Mouse (Mus musculus): ENCODE data around the gene Pias4.

The Pias4 gene

DNA sequence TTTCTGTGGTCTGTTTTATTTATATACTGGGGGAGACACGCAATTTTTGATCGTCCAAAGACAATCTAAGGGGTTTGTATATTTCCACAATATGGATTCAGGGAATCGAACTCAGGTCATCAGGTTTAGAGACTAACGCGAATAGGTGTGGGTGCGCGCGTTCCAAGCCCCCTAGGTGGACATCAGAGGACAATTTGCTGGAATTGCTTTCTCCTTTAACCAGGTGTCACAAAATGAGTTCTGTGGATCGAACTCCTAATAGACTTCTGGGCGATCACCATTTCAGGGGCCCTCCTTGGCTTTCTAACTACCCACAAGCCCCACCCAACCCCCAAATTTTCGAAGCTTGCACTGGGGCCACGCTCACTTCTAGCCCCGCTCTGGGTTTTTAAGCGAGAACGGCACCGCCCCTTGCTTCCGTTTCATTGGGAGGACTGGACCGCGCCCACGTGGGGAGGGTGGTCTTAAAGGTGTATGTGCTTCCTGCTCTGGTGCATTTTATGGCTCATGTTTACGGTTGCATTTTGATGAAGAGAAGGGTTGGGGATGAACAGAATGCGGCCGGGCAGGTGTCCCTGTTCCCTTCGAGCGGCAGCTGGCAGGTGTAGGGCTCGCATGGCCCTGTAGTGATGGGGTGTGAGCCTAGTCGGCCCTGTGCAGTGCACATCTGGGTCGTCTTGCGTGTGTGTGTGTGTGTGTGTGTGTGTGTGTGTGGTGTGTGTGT is 960 bp upstream of the Pias4 start:
- DNase-seq = peak; percentile 87

DNA sequence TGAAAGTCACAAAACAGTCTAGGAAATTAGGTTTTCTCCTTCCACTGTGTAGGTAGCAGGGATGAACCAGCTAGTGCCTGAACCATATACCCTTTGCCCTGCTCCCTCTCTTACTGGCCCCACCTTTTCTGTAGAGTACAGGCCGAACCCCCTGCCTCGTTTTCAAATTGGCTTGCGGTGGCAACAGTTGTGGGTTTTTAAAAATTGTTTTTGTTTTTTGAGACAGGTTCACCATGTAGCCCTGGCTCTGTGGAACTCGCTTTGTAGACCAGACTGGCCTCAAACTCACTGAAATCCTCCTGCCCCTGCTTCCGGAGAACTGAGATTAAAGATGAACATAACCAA is 336 bp upstream of the Pias4 start:
- DNase-seq = no peak

DNA sequence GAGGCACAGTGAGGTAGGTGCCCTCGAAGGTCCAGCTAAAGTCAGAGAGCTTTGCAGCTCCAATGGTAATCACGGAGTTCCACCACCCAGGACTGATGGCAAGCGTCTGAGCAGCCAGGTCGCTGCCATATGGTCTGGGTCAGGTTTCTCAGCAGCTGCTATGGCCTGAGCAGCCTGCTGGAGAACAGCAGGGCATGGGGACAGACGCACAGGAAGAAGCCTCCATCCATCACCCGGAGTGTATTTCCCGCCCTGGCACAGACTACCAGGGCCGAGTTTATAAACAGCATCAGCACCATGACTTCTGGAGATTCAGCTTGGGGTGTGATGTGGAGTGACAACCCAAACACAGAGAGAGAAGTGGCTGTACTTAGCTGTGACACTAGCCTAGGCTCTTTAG is 2.6 kb downstream of the Pias4 start:
- no peak for DNase-seq

DNA sequence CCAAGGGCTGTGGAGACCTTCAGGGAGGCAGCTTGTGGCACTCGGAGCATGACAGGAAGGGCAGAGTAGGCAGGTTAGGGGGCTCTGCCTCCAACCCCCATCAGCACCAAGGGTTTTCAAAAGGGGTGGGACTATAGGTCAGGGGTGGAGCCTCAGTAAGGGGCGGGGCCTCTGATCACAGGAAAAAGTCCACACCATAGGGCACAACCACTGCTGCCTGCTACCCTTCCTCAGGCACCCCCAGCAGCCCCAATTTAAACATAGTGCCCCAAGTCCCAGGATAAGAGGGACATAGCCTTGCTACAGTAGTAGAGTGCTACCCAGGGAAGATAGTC is 5.4 kb downstream of the Pias4 start:
- no peak for DNase-seq

DNA sequence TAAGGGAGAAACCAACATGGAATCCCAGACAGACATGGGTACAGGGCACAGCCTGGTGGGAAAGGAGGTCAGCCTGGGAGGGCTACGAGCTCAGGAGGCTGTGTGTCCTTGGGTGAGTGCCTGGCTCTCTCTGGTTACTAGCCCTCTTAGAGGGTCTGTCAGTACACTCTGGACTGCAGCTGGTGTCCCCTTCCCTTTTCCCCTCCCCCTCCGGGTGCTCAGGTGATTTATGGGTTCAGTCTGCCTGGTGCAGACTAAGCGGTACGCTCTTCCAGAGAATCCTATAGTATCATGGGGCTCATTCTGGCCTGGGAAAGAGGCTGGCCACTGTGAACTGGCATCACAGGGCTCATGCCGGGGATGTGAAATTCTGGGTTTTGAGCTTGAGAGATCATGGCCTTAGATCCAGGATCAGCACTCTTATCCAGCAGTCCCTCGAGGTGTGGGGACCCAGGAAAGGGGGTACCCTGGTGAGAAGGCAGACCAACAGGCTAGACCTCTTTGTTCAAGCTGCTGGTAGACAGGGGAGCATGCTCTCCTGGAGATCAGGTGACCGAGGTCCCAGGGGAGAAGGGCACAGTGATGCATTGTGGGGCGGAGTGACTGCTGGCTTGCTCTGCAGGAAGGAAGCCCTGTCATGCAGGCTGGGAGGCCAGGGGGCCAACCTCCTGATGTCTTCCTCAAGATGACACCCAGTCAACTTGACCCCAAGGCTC is 6.0 kb downstream of the Pias4 start:
- no peak for DNase-seq

DNA sequence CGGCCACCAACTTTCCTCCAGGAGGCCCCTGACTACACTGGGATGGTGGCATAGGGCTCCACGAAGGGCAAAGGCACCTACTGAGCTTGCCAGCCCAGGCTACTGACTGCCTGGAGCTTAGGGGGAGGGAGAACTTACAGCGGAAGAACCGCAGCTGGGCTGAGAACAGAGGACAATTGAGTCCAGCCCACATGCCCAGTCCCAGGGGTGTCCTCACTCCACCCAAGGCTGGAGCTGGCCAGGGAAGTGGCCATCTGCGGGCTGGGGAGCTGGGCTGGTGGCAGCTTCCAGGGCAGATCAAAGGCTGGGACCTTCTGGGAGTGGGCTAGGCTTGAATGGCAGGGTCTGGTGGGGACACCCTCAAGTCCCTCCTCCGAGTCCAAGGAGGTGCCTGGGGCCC is 13.0 kb downstream of the Pias4 start:
- no peak for DNase-seq

DNA sequence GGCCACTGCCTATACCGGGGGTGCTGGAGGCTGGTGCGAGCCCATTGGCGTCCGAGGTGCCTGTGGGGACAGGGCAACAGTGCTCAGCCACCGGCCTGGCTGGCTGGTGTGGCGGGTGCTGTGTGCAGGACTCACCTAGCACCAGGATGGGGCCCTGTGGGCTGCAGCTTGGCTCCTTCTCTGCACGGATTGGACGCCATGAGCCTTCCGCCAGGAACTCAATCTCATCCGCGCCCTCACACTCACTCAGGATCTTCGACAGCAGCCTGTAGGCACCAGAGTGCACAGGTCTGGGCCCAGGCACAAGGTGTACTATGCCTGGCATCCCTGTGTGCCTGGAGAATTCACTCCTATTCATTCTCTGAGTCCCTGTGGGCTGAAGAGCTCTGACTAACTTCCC is 13.4 kb downstream of the Pias4 start:
- no peak for DNase-seq

DNA sequence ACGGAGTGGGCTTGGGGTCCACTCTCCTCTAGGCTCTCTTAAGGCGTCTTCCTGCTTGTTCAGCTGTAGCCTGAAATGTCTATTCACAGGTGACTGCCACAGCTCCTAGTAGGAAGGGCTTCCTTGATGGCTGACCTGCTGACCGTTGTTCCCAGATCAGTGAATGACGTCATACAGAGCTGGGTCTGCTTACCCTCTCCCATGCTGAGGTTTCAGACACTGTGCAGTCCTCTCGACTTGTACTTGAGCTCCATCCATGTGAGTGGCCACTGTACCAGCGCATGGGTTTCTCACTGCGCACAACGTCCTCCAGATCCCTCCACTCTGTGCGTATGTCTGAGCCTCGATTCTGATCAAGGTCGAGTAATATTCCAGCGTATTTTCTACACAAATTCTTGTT is 15.1 kb downstream of the Pias4 start:
- DNase-seq = no peak

DNA sequence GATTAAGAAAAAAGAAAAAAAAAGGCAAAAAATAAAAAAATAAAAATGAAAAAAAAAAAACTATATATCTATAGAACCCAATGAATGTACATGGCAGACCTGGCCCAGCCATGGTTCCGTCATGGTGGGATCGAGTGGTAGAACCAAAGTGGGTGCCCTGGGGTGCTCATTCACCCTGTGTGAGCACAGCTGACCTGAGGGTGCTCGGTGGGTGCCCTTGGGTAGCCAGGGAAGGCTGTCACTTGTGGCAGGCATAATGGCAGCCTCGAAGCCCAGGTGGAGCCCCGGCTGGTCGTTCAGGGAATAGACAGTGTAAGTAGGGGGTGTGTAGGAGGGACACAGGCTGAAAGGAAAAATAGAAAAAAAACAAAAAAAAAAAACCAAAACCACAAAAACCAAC is 16.5 kb downstream of the Pias4 start:
- DNase-seq = no peak

DNA sequence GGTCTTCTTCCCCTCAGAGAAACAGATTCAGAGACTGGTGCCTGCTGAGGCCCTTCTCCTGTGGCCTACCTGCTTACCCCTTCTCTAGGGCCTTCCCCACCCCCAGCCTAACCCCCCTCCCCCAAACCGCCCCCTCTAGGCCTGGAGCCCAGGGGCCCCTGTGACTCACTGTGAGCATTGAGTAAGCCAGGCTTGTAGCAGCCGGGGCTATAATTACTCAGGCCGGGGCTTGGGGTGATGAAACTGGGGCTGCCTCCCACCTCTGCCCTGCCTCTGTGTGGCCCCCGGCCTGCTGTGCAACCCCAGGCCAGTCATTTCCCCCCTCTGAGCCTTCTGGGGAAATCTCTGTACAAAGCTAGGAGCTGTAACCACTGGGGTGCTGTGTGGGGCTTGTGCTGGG is 21.4 kb downstream of the Pias4 start:
- DNase-seq = no peak

DNA sequence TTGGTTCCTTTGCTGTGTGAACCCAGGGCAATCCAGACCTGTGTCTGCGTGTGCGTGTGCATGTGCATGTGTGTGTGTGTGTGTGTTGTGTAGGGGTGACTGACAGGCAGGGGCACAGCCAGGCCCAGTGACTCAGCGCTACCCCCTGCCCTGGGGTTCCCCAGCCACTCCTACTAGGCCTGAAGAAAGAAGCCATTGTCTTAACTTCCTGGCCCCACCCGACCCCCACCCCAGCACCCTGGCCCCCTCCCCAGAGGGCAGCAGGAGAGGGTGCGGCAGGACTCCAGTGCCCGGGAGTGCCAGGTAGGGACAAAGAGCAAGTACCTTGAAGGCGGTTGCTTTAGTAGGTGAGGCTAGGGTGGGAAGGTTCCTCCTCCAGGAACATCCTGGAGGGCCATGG is 21.9 kb downstream of the Pias4 start:
- DNase-seq = no peak

DNA sequence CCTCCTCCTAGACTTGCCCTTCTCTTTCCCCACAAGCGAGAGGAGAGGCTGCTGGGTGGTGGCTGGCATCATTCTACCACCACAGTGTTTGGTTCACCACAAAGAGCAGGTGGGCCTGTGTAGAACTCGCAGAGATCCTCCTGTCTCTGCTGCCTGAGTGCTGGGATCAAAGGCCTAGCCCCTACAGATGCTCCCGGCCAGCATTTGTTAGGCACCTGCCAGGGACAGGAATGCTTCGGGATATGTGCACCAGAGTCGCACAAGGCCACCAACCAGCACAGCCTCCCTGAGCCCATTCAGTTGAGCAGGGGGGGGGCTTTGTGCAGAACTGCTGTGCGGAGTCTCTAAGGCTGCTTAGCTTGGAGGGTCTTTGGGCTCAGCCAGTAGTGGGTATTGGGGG is 22.4 kb downstream of the Pias4 start:
- DNase-seq = no peak

DNA sequence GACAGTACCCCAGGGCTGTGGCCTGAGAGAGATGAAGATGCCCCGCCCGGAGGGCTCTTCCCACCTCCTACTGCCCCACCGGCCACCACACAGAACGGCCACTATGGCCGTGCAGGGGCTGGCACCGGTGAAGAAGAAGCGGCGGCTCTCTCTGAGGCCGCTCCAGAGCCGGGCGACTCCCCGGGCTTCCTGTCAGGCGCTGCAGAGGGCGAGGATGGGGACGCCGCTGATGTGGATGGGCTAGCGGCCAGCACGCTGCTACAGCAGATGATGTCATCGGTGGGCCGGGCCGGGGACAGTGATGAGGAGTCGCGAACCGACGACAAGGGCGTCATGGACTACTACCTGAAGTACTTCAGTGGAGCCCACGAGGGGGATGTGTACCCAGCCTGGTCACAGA is 23.1 kb downstream of the Pias4 start:
- DNase-seq = no peak

DNA sequence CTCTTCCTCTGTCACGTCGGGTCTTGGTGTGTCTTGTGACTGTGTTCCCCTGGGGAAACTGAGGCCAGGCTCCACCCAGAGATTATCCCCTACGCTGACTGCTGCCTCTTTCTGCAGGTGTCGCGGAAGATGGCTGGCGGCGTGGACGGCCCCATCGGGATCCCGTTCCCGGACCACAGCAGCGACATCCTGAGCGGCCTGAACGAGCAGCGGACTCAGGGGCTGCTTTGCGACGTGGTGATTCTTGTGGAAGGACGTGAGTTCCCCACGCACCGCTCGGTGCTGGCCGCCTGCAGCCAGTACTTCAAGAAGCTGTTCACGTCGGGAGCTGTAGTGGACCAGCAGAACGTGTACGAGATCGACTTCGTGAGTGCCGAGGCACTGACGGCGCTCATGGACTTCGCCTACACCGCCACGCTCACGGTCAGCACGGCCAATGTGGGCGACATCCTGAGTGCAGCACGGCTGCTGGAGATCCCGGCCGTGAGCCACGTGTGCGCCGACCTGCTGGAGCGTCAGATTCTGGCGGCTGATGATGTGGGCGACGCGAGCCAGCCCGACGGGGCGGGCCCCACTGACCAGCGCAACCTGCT is 23.8 kb downstream of the Pias4 start:
- DNase-seq = no peak

DNA sequence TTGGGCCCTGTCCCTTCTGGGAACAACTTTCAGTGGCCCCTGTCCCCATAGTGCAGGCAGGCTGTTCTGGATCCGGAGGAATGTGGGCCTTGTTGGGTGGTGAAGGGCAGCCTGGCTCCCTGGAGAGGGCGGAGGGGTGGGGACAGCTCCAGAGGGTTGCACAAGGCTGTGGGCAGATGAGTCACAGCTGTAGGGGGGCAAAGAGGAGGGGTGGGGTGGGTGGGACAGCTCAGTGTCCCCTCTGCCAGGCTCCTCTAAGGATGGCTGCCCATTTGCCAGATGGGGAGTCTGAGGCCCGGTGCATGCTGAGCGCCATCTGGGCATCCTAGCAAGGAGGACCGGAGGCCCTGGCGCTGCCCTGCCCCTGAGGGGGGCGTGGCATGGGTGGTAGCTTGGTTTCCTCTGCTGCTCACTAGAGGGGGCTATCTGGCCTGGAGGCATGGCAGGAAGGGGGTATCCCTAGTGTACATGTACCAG is 24.5 kb downstream of the Pias4 start:
- no peak for DNase-seq

DNA sequence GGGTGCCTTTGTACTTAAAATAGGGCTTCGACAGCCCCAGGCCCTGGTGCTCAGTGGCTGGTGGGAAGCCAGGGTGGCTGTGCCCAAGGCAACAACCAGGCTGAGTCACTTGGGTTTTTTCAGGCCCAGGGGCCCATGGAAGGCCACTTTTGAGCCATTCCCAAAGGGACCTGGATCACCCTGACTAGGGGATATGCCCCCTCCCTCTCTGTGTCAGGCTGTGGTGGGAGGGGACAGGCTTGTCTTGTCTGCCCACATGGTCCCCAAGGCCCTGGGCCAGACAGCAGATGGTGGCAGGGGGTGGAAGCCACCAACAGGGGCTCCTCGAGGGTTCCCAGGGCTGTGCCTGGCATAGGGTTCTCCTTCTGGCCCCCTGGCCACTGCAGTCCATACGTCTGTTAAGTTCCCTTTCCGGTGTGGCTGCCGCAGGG is 25.2 kb downstream of the Pias4 start:
- no peak for DNase-seq

DNA sequence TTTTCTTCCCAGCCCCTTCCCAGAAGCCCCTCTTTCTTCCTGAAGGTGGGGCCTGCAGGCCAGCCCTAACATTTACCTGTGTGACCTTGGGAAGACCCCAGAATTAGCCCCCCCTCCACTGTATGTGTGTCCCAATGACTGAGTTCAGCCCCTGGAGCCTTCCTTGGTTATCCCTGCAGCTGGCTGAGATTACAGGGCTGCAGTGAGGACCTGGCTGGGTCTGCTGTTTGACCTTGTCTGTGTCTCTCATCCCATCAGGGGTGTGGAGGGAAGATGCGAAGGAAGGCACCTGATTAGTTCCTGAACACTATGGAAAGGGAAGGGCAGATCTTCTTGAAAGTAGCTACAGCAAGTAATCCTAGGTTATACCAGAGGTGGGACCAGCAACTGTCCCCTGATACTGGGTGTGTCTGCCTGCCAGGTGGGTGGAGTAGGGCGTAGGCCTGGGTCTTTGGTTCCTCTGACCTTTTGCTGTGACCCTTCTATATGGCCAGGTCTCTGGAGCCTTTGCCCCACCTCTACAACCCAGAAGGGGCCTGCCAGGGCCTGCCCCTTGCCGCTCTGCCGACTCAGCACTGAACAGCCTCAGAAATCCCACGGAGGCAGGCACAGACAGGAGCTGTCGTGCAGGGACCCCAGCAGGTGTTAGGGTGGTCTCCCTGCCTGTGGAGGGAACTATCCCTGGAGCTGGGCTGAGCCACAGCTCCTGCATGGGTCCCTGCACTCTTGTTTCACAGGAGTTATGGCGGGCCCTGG is 26.1 kb downstream of the Pias4 start:
- no peak for DNase-seq

DNA sequence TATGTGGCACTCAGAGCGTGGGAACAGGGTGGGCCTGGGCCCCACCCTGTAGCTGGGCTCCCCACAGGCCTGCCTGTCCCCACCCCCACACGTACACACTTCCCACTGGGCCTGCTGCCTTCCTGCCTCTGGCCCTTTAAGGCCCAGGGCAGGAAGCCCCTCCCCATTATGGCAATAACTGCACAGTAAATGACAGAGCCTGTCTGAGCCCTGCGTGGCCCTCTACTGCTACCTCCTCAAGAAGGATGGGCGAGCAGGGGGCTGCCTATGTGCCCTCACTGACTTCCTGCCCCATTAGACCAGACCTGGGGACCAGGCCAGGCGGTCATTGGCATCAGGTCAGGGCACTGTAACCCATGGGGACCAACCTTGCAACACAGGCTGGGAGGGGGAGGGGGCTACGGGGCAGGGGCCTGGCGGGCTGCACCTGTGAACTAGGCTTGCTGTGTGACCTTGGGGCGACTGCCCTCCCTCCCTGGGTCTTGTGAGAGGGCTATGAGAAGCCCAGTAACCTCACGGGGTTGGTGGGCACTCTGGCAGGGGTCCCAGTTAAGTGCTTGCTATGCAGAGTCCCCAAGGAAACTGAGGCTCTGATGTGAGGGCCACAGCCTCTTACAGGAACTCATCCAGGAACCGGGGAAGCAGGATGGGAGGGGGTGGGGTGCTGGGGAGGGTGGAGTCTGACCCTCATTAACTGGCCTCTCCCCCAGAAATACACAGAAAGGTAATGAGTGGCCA is 26.8 kb downstream of the Pias4 start:
- DNase-seq = no peak

DNA sequence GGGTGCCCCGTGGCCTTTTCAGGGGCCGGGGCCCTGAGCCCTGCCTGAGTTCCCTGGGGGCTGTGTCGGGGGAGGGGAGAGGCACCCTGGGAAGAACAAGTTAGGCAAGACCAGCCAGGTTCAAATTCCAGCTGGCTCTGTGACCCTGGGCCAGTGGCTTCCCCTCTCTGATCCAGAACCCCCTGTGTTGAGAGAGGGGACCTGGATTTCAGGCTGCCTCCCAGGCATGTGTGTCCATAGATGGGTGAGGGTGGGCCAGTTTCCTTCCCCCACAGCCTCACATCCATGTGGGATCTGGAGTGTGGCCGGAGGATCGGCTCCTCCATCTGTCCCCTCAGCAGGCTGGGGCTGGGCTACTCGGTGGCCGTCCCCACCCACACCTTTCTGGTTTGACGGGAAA is 27.7 kb downstream of the Pias4 start:
- no peak for DNase-seq

DNA sequence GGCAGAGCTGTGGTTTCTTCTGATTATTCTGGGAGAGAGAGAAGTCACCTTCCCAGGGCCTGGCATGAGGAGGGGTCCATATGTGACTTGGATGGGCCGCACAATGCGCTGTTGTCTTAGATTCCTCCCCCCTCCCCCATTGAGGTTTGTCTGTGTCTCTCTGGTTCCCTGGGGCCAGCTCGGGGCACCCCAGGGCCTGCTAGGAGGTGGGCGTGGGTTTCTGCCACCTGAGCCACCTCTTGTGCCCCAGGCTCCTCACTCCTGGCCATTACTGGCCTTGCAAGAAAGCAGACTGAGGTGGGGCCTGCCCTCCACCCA is 28.2 kb downstream of the Pias4 start:
- no peak for DNase-seq

DNA sequence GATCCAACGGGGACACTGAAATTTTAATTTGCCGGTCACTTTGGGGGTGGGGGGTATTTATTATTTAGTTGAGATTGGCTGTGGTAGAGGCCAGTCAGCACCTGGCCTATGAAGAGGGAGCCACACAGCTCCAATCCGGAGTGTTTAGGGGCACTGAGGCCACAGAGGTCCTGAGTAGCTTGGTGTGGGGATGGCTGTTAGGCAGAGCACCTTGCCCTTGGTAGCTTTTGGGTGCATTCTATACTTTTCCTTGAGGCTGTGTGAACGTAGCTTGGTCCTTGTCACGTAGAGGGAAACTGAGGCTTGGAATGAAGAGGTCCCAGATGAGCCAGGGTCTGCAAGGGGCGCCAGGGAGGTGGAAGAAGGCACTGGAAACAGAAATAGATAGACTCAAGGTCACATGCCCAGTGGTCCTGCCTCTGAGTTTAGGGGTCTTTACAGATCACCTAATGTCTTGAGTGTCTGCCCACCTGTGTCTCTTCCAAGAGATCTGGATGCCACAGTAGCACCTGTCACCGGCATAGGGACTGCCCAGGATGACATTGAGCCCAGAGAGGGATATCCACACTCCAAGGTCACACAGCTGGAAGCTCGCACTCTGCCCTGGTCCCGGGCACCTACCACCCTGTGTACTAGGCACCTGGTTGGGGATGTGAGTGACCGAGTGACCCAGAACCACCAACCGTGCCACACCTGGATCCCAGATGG is 28.7 kb downstream of the Pias4 start:
- DNase-seq = no peak

DNA sequence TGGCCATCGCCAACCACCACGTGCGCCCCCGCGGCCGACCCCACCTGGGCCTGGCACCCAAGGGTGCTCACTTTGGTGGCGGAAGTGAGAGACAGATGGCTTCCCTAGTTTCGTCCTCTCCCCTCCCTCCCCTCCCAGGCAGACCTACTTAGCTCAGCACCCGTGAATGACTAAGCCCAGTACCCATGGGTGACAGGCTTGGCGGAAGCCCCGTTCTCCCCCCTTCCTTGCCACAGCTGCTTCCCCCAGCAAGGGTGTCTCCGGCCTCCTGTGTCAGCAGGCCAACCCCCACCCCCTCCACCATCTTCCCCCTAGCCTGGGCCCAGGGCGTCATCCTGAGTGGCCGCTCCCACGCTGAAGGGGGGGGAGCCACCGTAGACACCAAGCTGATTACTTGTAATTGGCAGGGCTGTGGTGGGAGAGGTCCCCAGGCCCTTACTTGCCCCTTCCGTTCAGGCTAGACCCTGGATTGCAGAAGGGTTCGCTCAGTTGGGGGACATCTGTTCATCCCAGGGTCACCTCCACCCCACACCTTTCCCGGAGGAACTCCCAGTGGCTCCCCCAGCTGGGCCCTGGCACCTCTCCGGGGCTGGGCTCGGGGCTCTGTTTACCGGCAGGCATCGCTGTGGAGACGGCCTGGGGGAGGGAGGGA is 29.5 kb downstream of the Pias4 start:
- DNase-seq = peak; percentile 69

Measured in layer of hippocampus, adult 9-11 months (tissue).